Mouse (Mus musculus) C2C12 (cell line): ENCODE measurements around the gene Oog4. TPM values are rescaled to one million over a fixed set of nuclear protein-coding genes. Genes with fewer than 3 reads are reported as not detected.
A peak's percentile ranks its signal among the peaks of the same experiment; 100 is the strongest.
"Not testable (repeated sequence)": the region's sequence is repeated elsewhere in the genome, so short reads cannot be mapped to it uniquely, and the experiment has no call there.

Experiments
- H3K27me3 ChIP-seq: one replicate; pipeline ENCODE4 v1.6.1; 2011; ENCODE audit not compliant: control insufficient read depth, insufficient read depth, insufficient read length
- H3K36me3 ChIP-seq: one replicate; pipeline ENCODE4 v1.6.1; 2011; ENCODE audit not compliant: control insufficient read depth, insufficient read depth
- H3K4me3 ChIP-seq: one replicate; pipeline ENCODE4 v1.5.1; 2011; ENCODE audit warnings: mild to moderate bottlenecking, control low read depth; ENCODE audit not compliant: poor library complexity, insufficient read depth, severe bottlenecking
- H3K79me2 ChIP-seq: one replicate; pipeline ENCODE4 v1.6.1; 2011; ENCODE audit not compliant: control insufficient read depth, insufficient read depth
- H3K79me3 ChIP-seq: one replicate; pipeline ENCODE4 v1.6.1; 2011; ENCODE audit warnings: low read depth, control low read depth
- H3ac ChIP-seq: one replicate; pipeline ENCODE3; 2011; ENCODE audit warnings: low read depth; ENCODE audit not compliant: control insufficient read depth, insufficient read length
- CEBPB ChIP-seq: IDR thresholded peaks from one replicate; pipeline ENCODE4 v1.6.1; 2011; ENCODE audit warnings: low read depth, mild to moderate bottlenecking, control low read depth, moderate library complexity
- CTCF ChIP-seq: IDR thresholded peaks from one replicate; pipeline ENCODE4 v1.5.1; 2011; ENCODE audit not compliant: control insufficient read depth, insufficient read depth, insufficient read length
- FOSL1 ChIP-seq: IDR thresholded peaks from one replicate; pipeline ENCODE4 v1.8.0; 2011; ENCODE audit warnings: mild to moderate bottlenecking, low read length; ENCODE audit not compliant: poor library complexity, insufficient read depth, severe bottlenecking
- MAX ChIP-seq: IDR thresholded peaks from one replicate; pipeline ENCODE4 v1.6.1; 2011; ENCODE audit warnings: mild to moderate bottlenecking, control low read depth
- MYOD1 ChIP-seq: IDR thresholded peaks from one replicate; pipeline ENCODE4 v1.6.1; 2011; ENCODE audit warnings: low read depth; ENCODE audit not compliant: control insufficient read depth, insufficient read length
- MYOG ChIP-seq: IDR thresholded peaks from one replicate; pipeline ENCODE4 v1.6.1; 2011; ENCODE audit not compliant: control insufficient read depth, insufficient read length; ENCODE audit errors: extremely low read depth
- USF1 ChIP-seq: IDR thresholded peaks from one replicate; pipeline ENCODE4 v1.6.1; 2011; ENCODE audit warnings: low read depth, mild to moderate bottlenecking, control low read depth, moderate library complexity
- long read RNA-seq, 2 experiments: library from polyadenylated mRNA; unstranded; transcript quantifications; one replicate each; pipeline ENCODE4 v2.0.0; 2019 to 2020
- polyA plus RNA-seq: library from polyadenylated mRNA; unstranded; fragments of >200 nt; fragmentation: generic; extraction: Trizol; gene quantifications from one replicate; pipeline ENCODE4 v1.2.1, GENCODE M21; 2012; ENCODE audit warnings: missing spikeins

Oog4 gene
- polyA plus RNA-seq = not detected
- long read RNA-seq, experiment 1 = 0 reads
- long read RNA-seq, experiment 2 = 0 reads

- no peaks in the 10 kb centered on the region for H3K36me3 ChIP-seq
- no peaks in the 10 kb centered on the region for H3K27me3 ChIP-seq
- H3K4me3 ChIP-seq = no peak within 1 kb of the TSS
- H3ac ChIP-seq = no peak within 1 kb of the TSS
- no peaks in the 10 kb centered on the region for H3K79me2 ChIP-seq
- H3K79me3 ChIP-seq = no peaks in the 10 kb centered on the region
- TF ChIP-seq MYOD1 (no peak), CEBPB (no peak), MAX (no peak), MYOG (no peak), FOSL1 (no peak), USF1 (no peak), CTCF (no peak)
Observed at GRCm38 (mm10) chr4:143450224-143450623, at the start of gene Oog4. TSS of gene Oog4 (minus strand) at chr4:143450324.

GRCm38 (mm10) chr4:143426770-143427169 lies 23.4 kb downstream of the Oog4 start:
- not testable (repeated sequence) for H3K79me2 ChIP-seq, H3K27me3 ChIP-seq, H3K4me3 ChIP-seq, H3K36me3 ChIP-seq, H3ac ChIP-seq, H3K79me3 ChIP-seq

GRCm38 (mm10) chr4:143414121-143414520 lies 36.0 kb downstream of the Oog4 start:
- peaks cover 40% of the 10 kb centered on the region for H3K36me3 ChIP-seq
- TF ChIP-seq MAX = no peak
- no peak for TF ChIP-seq USF1
- TF ChIP-seq MYOD1 = no peak
- no peak for TF ChIP-seq FOSL1
- TF ChIP-seq CEBPB = no peak
- TF ChIP-seq CTCF = no peak
- TF ChIP-seq MYOG = no peak

GRCm38 (mm10) chr4:143413621-143414020 lies 36.5 kb downstream of the Oog4 start:
- H3K36me3 ChIP-seq = peaks cover 35% of the 10 kb centered on the region
- peaks cover 24% of the 10 kb centered on the region for H3K79me2 ChIP-seq
- H3K27me3 ChIP-seq = no peaks in the 10 kb centered on the region
- no peak overlapping the region for H3ac ChIP-seq
- H3K4me3 ChIP-seq = peak overlapping the region; percentile 71
- H3K79me3 ChIP-seq = peaks cover 13% of the 10 kb centered on the region
- TF ChIP-seq CEBPB (no peak), FOSL1 (no peak), MYOD1 (no peak), USF1 (no peak), MAX (no peak), CTCF (no peak), MYOG (no peak)

More at GRCm38 (mm10) chr4:143414121-143414520, 36.0 kb downstream of the Oog4 start:
- Histone ChIP-seq H3K79me3 (peaks cover 13% of the 10 kb centered on the region), H3K27me3 (no peaks in the 10 kb centered on the region), H3K4me3 (no peak overlapping the region), H3ac (no peak overlapping the region), H3K79me2 (peaks cover 24% of the 10 kb centered on the region)

- H3K4me3 ChIP-seq = peak within 1 kb of the TSS; percentile 71
- peaks cover 24% of the 10 kb centered on the region for H3K79me2 ChIP-seq
- peaks cover 13% of the 10 kb centered on the region for H3K79me3 ChIP-seq
- peaks cover 23% of the 10 kb centered on the region for H3K36me3 ChIP-seq
- H3K27me3 ChIP-seq = no peaks in the 10 kb centered on the region
- TF ChIP-seq CTCF = no peak
- no peak for TF ChIP-seq MYOG
- TF ChIP-seq USF1 = no peak
- no peak for TF ChIP-seq MYOD1
- TF ChIP-seq MAX = no peak
- no peak for TF ChIP-seq FOSL1
- TF ChIP-seq CEBPB = no peak
- peak within 1 kb of the TSS; percentile 57 for H3ac ChIP-seq
Observed at GRCm38 (mm10) chr4:143412219-143413092, 37.7 kb downstream of the Oog4 start, which contains the start of gene Pramef8. TSS of gene Pramef8 (plus strand) at chr4:143412426.

- TF ChIP-seq FOSL1 = no peak
- no peak for TF ChIP-seq MYOD1
- TF ChIP-seq CEBPB = no peak
- TF ChIP-seq USF1 = no peak
- TF ChIP-seq CTCF = no peak
- TF ChIP-seq MAX = no peak
- no peak for TF ChIP-seq MYOG
- H3ac ChIP-seq = no peak overlapping the region
- peak overlapping the region; percentile 71 for H3K4me3 ChIP-seq
- H3K36me3 ChIP-seq = peaks cover 15% of the 10 kb centered on the region
- H3K79me2 ChIP-seq = peaks cover 24% of the 10 kb centered on the region
- H3K79me3 ChIP-seq = peaks cover 13% of the 10 kb centered on the region
- H3K27me3 ChIP-seq = no peaks in the 10 kb centered on the region
Observed at GRCm38 (mm10) chr4:143411566-143412218, 38.4 kb downstream of the Oog4 start.
